Mouse (Mus musculus): ENCODE measurements around the gene Upk1a. TPM values are rescaled to one million over a fixed set of nuclear protein-coding genes. Genes with fewer than 3 reads are reported as not detected.
A peak's percentile ranks its signal among the peaks of the same experiment; 100 is the strongest.

The Upk1a gene
- polyA plus RNA-seq, 1 experiment = 1.7 TPM

GRCm38 (mm10) chr7:30604944-30605343 lies 7.7 kb downstream of the Upk1a start:
- no peak for DNase-seq (ENCODE audit: extremely low spot score in 1 of 2, low spot score in 1 of 2)

GRCm38 (mm10) chr7:30604424-30604823 lies 8.2 kb downstream of the Upk1a start:
- no peak for DNase-seq (ENCODE audit: extremely low spot score in 1 of 2, low spot score in 1 of 2)

GRCm38 (mm10) chr7:30602583-30602982 lies 10.1 kb downstream of the Upk1a start:
- DNase-seq (ENCODE audit: extremely low spot score in 1 of 2, low spot score in 1 of 2) = no peak

- DNase-seq (ENCODE audit: extremely low spot score in 1 of 2, low spot score in 1 of 2) = no peak
These were observed 12.0 kb downstream of the Upk1a start for GRCm38 (mm10) chr7:30600651-30601050.

- peak; percentile 86 to 93 for DNase-seq (ENCODE audit: extremely low spot score in 1 of 2, low spot score in 1 of 2)
These were observed 12.7 kb downstream of the Upk1a start for GRCm38 (mm10) chr7:30599933-30600353.

- no peak for DNase-seq (ENCODE audit: extremely low spot score in 1 of 2, low spot score in 1 of 2)
These were observed 13.9 kb downstream of the Upk1a start, which contains the start of gene Zbtb32 for GRCm38 (mm10) chr7:30598786-30599185. Zbtb32 (minus strand) TSS chr7:30598909.

GRCm38 (mm10) chr7:30596811-30597210 lies 15.8 kb downstream of the Upk1a start:
- DNase-seq (ENCODE audit: extremely low spot score in 1 of 2, low spot score in 1 of 2) = no peak

- DNase-seq (ENCODE audit: extremely low spot score in 1 of 2, low spot score in 1 of 2) = no peak
These were observed 16.6 kb downstream of the Upk1a start for GRCm38 (mm10) chr7:30596093-30596492.

GRCm38 (mm10) chr7:30594510-30595024 lies 18.1 kb downstream of the Upk1a start:
- no peak for DNase-seq (ENCODE audit: extremely low spot score in 1 of 2, low spot score in 1 of 2)

GRCm38 (mm10) chr7:30593579-30594509 lies 18.8 kb downstream of the Upk1a start:
- DNase-seq (ENCODE audit: extremely low spot score in 1 of 2, low spot score in 1 of 2) = no peak

GRCm38 (mm10) chr7:30592772-30593423 lies 19.7 kb downstream of the Upk1a start:
- no peak for DNase-seq (ENCODE audit: extremely low spot score in 1 of 2, low spot score in 1 of 2)

- DNase-seq (ENCODE audit: extremely low spot score in 1 of 2, low spot score in 1 of 2) = no peak
These were observed 21.1 kb downstream of the Upk1a start for GRCm38 (mm10) chr7:30591605-30591951.

- DNase-seq (ENCODE audit: extremely low spot score in 1 of 2, low spot score in 1 of 2) = no peak
These were observed 21.6 kb downstream of the Upk1a start for GRCm38 (mm10) chr7:30590927-30591604.

GRCm38 (mm10) chr7:30589435-30590301 lies 23.0 kb downstream of the Upk1a start:
- DNase-seq (ENCODE audit: extremely low spot score in 1 of 2, low spot score in 1 of 2) = peak; percentile 48 to 85

GRCm38 (mm10) chr7:30588676-30589434 lies 23.8 kb downstream of the Upk1a start, which contains the start of gene Kmt2b:
Kmt2b (minus strand) TSS chr7:30588726.
- peak; percentile 93 to 96 for DNase-seq (ENCODE audit: extremely low spot score in 1 of 2, low spot score in 1 of 2)

GRCm38 (mm10) chr7:30587842-30588667 lies 24.6 kb downstream of the Upk1a start:
- peak in 1 of 2 experiments; percentile 30 for DNase-seq (ENCODE audit: extremely low spot score in 1 of 2, low spot score in 1 of 2)

GRCm38 (mm10) chr7:30586455-30587020 lies 26.1 kb downstream of the Upk1a start:
- DNase-seq (ENCODE audit: extremely low spot score in 1 of 2, low spot score in 1 of 2) = no peak

GRCm38 (mm10) chr7:30585170-30585569 lies 27.5 kb downstream of the Upk1a start:
- no peak for DNase-seq (ENCODE audit: extremely low spot score in 1 of 2, low spot score in 1 of 2)

Measured in frontal cortex, adult 2 months (tissue).